Mouse (Mus musculus) activated CD4-positive, CD25-positive, alpha-beta regulatory T cell (primary cell): Measurements from ENCODE around the gene Cxcl3. TPM values are rescaled to one million over a fixed set of nuclear protein-coding genes. Genes with fewer than 3 reads are reported as not detected.

Experiments used
- polyA plus RNA-seq, 2 experiments: library from polyadenylated mRNA; unstranded; fragments of 100-300 nt; shearing (Covaris generic); gene quantifications; one replicate each; pipeline ENCODE4 v1.2.1; 2017

The Cxcl3 gene
- polyA plus RNA-seq: under 1 TPM in 1 of 2 experiments, not detected in 1; 0.57 TPM

DNA sequence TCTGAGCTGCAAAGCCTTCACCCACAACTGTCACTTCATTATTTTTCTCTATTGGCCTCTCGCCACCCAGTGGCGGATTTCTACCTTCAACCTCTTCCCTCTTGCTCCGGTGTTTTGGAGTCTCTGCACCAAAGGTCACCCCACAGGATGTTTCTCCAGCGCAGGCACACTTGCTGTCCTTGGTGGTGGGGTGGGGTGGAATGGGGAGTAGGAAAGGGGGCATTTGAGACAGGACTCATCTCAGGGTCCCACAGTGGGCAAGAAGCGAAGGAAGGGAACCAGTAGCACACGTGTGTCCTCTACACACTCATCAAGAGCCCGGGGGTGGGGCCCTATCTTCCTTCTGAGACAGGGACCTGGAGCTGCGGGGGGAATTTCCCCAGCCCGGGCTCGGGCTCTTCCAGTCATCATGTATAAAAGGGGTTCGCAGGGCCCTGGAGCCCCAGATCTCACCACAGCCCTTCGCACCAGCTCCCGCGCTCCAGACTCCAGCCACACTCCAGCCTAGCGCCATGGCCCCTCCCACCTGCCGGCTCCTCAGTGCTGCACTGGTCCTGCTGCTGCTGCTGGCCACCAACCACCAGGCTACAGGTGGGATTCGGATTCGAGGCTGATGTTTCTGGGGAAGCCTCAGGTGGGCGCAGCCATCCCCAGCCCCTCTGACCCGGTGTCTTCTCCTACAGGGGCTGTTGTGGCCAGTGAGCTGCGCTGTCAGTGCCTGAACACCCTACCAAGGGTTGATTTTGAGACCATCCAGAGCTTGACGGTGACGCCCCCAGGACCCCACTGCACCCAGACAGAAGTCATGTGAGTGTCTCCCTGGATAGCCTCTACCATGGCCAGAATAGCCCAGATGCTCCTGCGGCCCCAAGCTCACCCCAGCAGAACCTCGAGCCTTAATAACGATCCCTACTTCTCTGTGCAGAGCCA, at the start of gene Cxcl3:
TSS of gene Cxcl3 (plus strand) at position 445 of the 930 bp plus-strand sequence.

GRCm38 (mm10) chr5:90759077-90760065, 26.5 kb upstream of the Cxcl3 start, which contains the start of gene Cxcl5:
Gene Cxcl5 (plus strand): TSS chr5:90759360.

GRCm38 (mm10) chr5:90768218-90768617, 17.7 kb upstream of the Cxcl3 start, which contains the start of gene Ppbp:
Gene Ppbp (plus strand): TSS chr5:90768518.

DNA sequence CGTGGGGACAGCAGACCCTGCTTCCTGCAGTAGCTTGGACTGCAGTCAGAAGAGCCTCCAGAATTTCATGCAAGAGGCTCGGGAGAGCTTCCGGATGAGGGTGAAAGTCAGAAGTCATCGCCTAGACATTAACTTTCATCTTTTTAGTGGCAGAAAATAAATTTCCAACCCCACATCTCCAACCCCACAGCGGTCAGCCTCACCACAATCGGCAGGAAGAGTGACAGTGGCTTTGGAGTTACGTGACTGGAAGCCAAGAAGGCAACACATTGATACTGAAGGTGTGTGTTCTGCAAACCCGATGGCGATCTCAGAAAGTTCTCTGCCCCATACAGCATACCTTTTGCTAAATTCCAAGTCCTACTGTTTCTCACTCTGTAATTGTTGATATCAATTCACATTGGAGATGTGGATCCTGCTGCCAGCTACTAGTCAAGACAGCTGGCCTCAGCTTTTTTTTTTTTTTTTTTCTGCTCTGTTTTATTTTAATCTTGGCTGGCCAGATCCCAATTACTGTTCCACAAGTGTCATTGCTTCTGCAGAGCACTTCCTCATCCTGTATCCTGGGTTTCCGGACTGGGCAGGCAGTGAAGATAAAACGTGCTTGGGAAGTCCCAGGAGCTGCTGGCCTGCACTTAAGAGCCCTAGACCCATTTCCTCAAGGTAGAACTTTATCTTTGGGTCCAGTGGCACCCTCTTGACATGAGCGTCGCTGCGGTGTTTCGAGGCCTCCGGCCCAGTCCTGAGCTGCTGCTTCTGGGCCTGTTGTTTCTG, 13.8 kb upstream of the Cxcl3 start, which contains the start of gene Pf4:
TSS of gene Pf4 (plus strand) at position 556 of the 774 bp plus-strand sequence.

DNA sequence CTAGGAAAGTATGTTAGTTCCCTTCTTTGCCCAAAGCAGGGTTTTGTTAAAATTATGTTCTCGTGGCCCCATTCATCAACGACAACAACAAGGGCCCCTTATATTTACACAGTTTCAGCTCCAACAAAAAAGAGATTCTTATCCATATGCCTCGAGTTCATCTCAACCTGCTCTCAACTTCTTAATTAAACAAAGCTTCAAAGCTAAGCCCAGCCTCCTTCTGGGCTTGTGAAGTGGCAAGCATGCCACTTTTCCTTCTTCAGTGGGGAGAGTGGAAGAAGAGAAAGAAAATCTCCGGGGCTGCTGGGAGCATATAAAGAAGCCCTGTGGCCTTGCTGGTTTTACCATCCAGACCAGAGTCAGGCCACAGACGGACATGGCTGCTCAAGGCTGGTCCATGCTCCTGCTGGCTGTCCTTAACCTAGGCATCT, 8.3 kb downstream of the Cxcl3 start, which contains the start of gene Cxcl15:
TSS of gene Cxcl15 (plus strand) at position 340 of the 431 bp plus-strand sequence.

Other genes starting within 250 kb of the Cxcl3 start
- gene 5830473C10Rik, start 225.0 kb upstream of the Cxcl3 start, polyA plus RNA-seq: under 1 TPM in 1 of 2 experiments, not detected in 1; 0.07 TPM
- gene Rassf6, start 145.4 kb upstream of the Cxcl3 start, polyA plus RNA-seq: 1 to 10 TPM in 1 of 2 experiments, under 1 TPM in 1; 0.91 to 2.0 TPM
- not detected for gene Cxcl5, start 26.7 kb upstream of the Cxcl3 start, polyA plus RNA-seq
- gene Ppbp, start 17.6 kb upstream of the Cxcl3 start, polyA plus RNA-seq: 1 to 10 TPM in 1 of 2 experiments, under 1 TPM in 1; 0.39 to 1.3 TPM
- 1 to 10 TPM in 1 of 2 experiments, not detected in 1; 5.7 TPM for gene Pf4, start 13.7 kb upstream of the Cxcl3 start, polyA plus RNA-seq
- not detected for gene Cxcl15, start 8.4 kb downstream of the Cxcl3 start, polyA plus RNA-seq
- under 1 TPM in 1 of 2 experiments, not detected in 1; 0.85 TPM for gene Cxcl1, start 105.1 kb downstream of the Cxcl3 start, polyA plus RNA-seq
- under 1 TPM in 1 of 2 experiments, not detected in 1; 0.26 TPM for gene Cxcl2, start 117.8 kb downstream of the Cxcl3 start, polyA plus RNA-seq
- 10 to 100 TPM; 12.2 to 13.2 TPM for gene Mthfd2l, start 145.0 kb downstream of the Cxcl3 start, polyA plus RNA-seq
- gene Epgn, start 241.4 kb downstream of the Cxcl3 start, polyA plus RNA-seq: under 1 TPM in 1 of 2 experiments, not detected in 1; 0.16 TPM